Mouse (Mus musculus) ovary, adult 18-20 months (tissue): Measurements from ENCODE around the gene Fbxo46.

ENCODE experiments used
- DNase-seq: peaks from one replicate; pipeline ENCODE4 v3.0.0; 2022; ENCODE audit warnings: low spot score, mixed read lengths

The Fbxo46 gene

GRCm38 (mm10) chr7:19169506-19169905 lies 49.8 kb downstream of the Fbxo46 start:
- DNase-seq: no peak

- no peak for DNase-seq
Measured at GRCm38 (mm10) chr7:19170142-19170541, 50.5 kb downstream of the Fbxo46 start.

- DNase-seq: no peak
Measured at GRCm38 (mm10) chr7:19171831-19172230, 52.2 kb downstream of the Fbxo46 start.

- peak; percentile 64 for DNase-seq
Measured at GRCm38 (mm10) chr7:19172874-19173273, 53.2 kb downstream of the Fbxo46 start.

- DNase-seq: no peak
Measured at GRCm38 (mm10) chr7:19175708-19176515, 56.3 kb downstream of the Fbxo46 start, which contains the start of gene Eml2. Gene Eml2 (plus strand): TSS chr7:19176421.

- no peak for DNase-seq
Measured at GRCm38 (mm10) chr7:19176516-19176947, 56.9 kb downstream of the Fbxo46 start.

GRCm38 (mm10) chr7:19177216-19177615 lies 57.6 kb downstream of the Fbxo46 start:
- no peak for DNase-seq

GRCm38 (mm10) chr7:19178035-19178434 lies 58.4 kb downstream of the Fbxo46 start:
- no peak for DNase-seq

GRCm38 (mm10) chr7:19178443-19179092 lies 58.9 kb downstream of the Fbxo46 start:
- DNase-seq: no peak

- peak; percentile 50 for DNase-seq
Measured at GRCm38 (mm10) chr7:19179173-19179572, 59.5 kb downstream of the Fbxo46 start.

- no peak for DNase-seq
Measured at GRCm38 (mm10) chr7:19179936-19180335, 60.3 kb downstream of the Fbxo46 start.

- peak; percentile 27 for DNase-seq
Measured at GRCm38 (mm10) chr7:19180862-19181429, 61.3 kb downstream of the Fbxo46 start.

- DNase-seq: no peak
Measured at GRCm38 (mm10) chr7:19184250-19184649, 64.6 kb downstream of the Fbxo46 start.

GRCm38 (mm10) chr7:19184758-19185157 lies 65.1 kb downstream of the Fbxo46 start:
- no peak for DNase-seq
